Mouse (Mus musculus) liver, embryonic 14.5 days (tissue): Measurements from ENCODE around the gene Ceacam20.
"Not testable (repeated sequence)": the region's sequence is repeated elsewhere in the genome, so short reads cannot be mapped to it uniquely, and the experiment has no call there.

Experiments
- CTCF ChIP-seq: IDR thresholded peaks from 2 replicates; pipeline ENCODE4 v1.5.1; 2016; ENCODE audit warnings: antibody characterized with exemption, low read depth, control low read depth
- EP300 ChIP-seq: IDR thresholded peaks from 2 replicates; pipeline ENCODE4 v1.6.1; 2016; ENCODE audit warnings: antibody characterized with exemption, low read depth

- not testable (repeated sequence) for TF ChIP-seq EP300, CTCF
These were observed 31.5 kb downstream of the Ceacam20 start for GRCm38 (mm10) chr7:19996721-19997120.
